Mouse (Mus musculus) spleen, adult 2 months (tissue): ENCODE measurements around the gene Lgr5. TPM values are rescaled to one million over a fixed set of nuclear protein-coding genes. Genes with fewer than 3 reads are reported as not detected.

ENCODE experiments used
- DNase-seq, 2 experiments: peaks; one replicate each; pipeline versions ENCODE4 v3.0.0 to v3.0.0-alpha.2; 2012 to 2021; ENCODE audit warnings: low spot score in 2 of 2, low read depth in 1 of 2
- H3K27ac ChIP-seq: fragments of 200-500 bp; 2 replicates; pipeline ENCODE4 v1.5.1; 2012; ENCODE audit warnings: low read length, inconsistent platforms; ENCODE audit not compliant: insufficient read depth
- H3K27me3 ChIP-seq: fragments of 200-500 bp; 2 replicates; pipeline ENCODE4 v1.6.1; 2012; ENCODE audit warnings: mild to moderate bottlenecking, moderate library complexity, low read length, inconsistent platforms; ENCODE audit not compliant: control insufficient read depth, insufficient read depth
- H3K36me3 ChIP-seq: fragments of 200-500 bp; 2 replicates; pipeline ENCODE4 v1.6.1; 2012; ENCODE audit warnings: mild to moderate bottlenecking, low read length, inconsistent platforms; ENCODE audit not compliant: control insufficient read depth, insufficient read depth
- H3K4me1 ChIP-seq: fragments of 200-500 bp; 2 replicates; pipeline ENCODE4 v1.6.1; 2011; ENCODE audit warnings: inconsistent platforms; ENCODE audit not compliant: control insufficient read depth, insufficient read depth, insufficient read length
- H3K4me3 ChIP-seq: fragments of 200-500 bp; 2 replicates; pipeline ENCODE4 v1.5.1; 2011; ENCODE audit warnings: mild to moderate bottlenecking, inconsistent platforms; ENCODE audit not compliant: insufficient read depth, insufficient read length; ENCODE audit errors: extremely low read depth
- CTCF ChIP-seq: fragments of 200-500 bp; IDR thresholded peaks from 2 replicates; pipeline ENCODE4 v1.5.1; 2011; ENCODE audit warnings: mild to moderate bottlenecking, inconsistent platforms; ENCODE audit not compliant: insufficient read depth, insufficient read length, insufficient replicate concordance; ENCODE audit errors: extremely low read depth
- POLR2A ChIP-seq: fragments of 200-500 bp; IDR thresholded peaks from 2 replicates; pipeline ENCODE4 v1.6.1; 2011; ENCODE audit warnings: low read depth, low read length, inconsistent platforms
- WGBS: fragments of 180-500 bp; shearing (Covaris S2); methylation state at CpG from one replicate; pipeline ENCODE4 v1.1.7; 2018; 5-methylcytosine and 5-hydroxymethylcytosine counted together
- polyA plus RNA-seq: library from polyadenylated mRNA; depleted of rRNA; stranded (reverse); fragments of >200 nt; gene quantifications from 2 replicates; pipeline ENCODE4 v1.2.3, GENCODE M21; 2012

Lgr5 gene
- polyA plus RNA-seq, 1 experiment, result 0.12 TPM

- TF ChIP-seq CTCF, result no peak
- TF ChIP-seq POLR2A, result no peak
- H3K27ac ChIP-seq, result no peak overlapping the region
- DNase-seq, result no peak
- no peaks in the 10 kb centered on the region for H3K36me3 ChIP-seq
- no peak overlapping the region for H3K4me3 ChIP-seq
- H3K4me1 ChIP-seq, result no peaks in the 10 kb centered on the region
- H3K27me3 ChIP-seq, result no peaks in the 10 kb centered on the region
- 89% methylated on average over 16 of the region's 16 CpGs for WGBS
These were observed 81.8 kb downstream of the Lgr5 start for GRCm38 (mm10) chr10:115505631-115506239.

- no peaks in the 10 kb centered on the region for H3K36me3 ChIP-seq
- 43% methylated on average over 10 of the region's 10 CpGs for WGBS
- H3K27me3 ChIP-seq, result no peaks in the 10 kb centered on the region
- TF ChIP-seq CTCF (no peak), POLR2A (no peak)
- H3K27ac ChIP-seq, result no peak overlapping the region
- no peak overlapping the region for H3K4me3 ChIP-seq
- DNase-seq, result no peak
- H3K4me1 ChIP-seq, result no peaks in the 10 kb centered on the region
These were observed 82.4 kb downstream of the Lgr5 start for GRCm38 (mm10) chr10:115505155-115505554.

- Histone ChIP-seq H3K4me3 (no peak overlapping the region), H3K27me3 (no peaks in the 10 kb centered on the region), H3K4me1 (no peaks in the 10 kb centered on the region), H3K36me3 (no peaks in the 10 kb centered on the region), H3K27ac (no peak overlapping the region)
- TF ChIP-seq POLR2A (no peak), CTCF (no peak)
- no peak for DNase-seq
- 76% methylated on average over 7 of the region's 7 CpGs for WGBS
These were observed 93.8 kb downstream of the Lgr5 start for GRCm38 (mm10) chr10:115493778-115494141.

GRCm38 (mm10) chr10:115492956-115493777 is 94.4 kb downstream of the Lgr5 start:
- no peaks in the 10 kb centered on the region for H3K36me3 ChIP-seq
- DNase-seq, result no peak
- no peaks in the 10 kb centered on the region for H3K4me1 ChIP-seq
- H3K27ac ChIP-seq, result no peak overlapping the region
- no peak overlapping the region for H3K4me3 ChIP-seq
- TF ChIP-seq POLR2A (no peak), CTCF (no peak)
- 83% methylated on average over 12 of the region's 12 CpGs for WGBS
- no peaks in the 10 kb centered on the region for H3K27me3 ChIP-seq

GRCm38 (mm10) chr10:115491803-115492510 is 95.6 kb downstream of the Lgr5 start:
- no peaks in the 10 kb centered on the region for H3K36me3 ChIP-seq
- no peaks in the 10 kb centered on the region for H3K27me3 ChIP-seq
- no peaks in the 10 kb centered on the region for H3K4me1 ChIP-seq
- WGBS, result 93% methylated on average over 7 of the region's 7 CpGs
- H3K27ac ChIP-seq, result no peak overlapping the region
- H3K4me3 ChIP-seq, result no peak overlapping the region
- no peak for DNase-seq
- TF ChIP-seq CTCF (no peak), POLR2A (no peak)

- H3K36me3 ChIP-seq, result no peaks in the 10 kb centered on the region
- H3K27ac ChIP-seq, result no peak overlapping the region
- H3K4me3 ChIP-seq, result no peak overlapping the region
- 88% methylated on average over 2 of the region's 2 CpGs for WGBS
- no peaks in the 10 kb centered on the region for H3K4me1 ChIP-seq
- H3K27me3 ChIP-seq, result no peaks in the 10 kb centered on the region
- no peak for DNase-seq
- TF ChIP-seq POLR2A, result no peak
- no peak for TF ChIP-seq CTCF
These were observed 102.0 kb downstream of the Lgr5 start for GRCm38 (mm10) chr10:115485602-115486001.
